Mouse (Mus musculus): Measurements from ENCODE around the gene Frmpd4. TPM values are rescaled to one million over a fixed set of nuclear protein-coding genes. Genes with fewer than 3 reads are reported as not detected.

Frmpd4 gene
- polyA plus RNA-seq, 1 experiment from 2014 or later, result not detected

DNA sequence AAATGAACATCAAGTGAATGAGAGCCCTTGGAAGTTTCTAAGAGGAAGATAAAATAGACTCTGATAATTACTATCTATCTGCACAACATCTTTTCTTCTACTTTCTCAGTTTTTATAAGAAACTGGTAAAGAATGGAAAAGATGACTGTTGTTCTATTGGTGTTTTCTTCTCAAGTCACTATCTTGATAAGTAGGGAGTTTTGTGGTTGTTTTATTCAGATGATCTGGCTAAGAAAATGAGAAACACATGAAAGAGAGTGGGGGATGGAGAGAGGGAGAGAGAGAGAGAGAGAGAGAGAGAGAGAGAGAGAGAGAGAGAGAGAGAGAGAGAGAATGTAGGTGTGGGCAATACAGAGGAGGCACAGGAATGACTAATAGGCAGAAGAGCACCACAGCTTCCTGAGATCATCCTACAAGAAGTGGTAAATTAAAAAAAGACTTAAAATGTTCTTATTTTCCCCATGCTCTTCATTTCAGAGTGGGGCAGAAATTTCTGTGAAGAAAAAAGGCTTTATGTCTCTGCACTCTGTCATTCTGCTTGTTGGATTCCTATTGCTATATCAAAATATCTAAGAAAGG lies 979.3 kb downstream of the Frmpd4 start:
- H3K27ac ChIP-seq (ENCODE audit: low read length), result no peak overlapping the region
- H3K9ac ChIP-seq (ENCODE audit: low read length), result no peak overlapping the region
- H3K9me3 ChIP-seq (replicated peaks; ENCODE audit: control insufficient read depth, low read length), result no peaks in the 10 kb centered on the region
- H3K27me3 ChIP-seq (ENCODE audit: control insufficient read depth, insufficient read depth, low read length), result no peaks in the 10 kb centered on the region
- no peak for ATAC-seq (replicated peaks; ENCODE audit: extremely low read depth, insufficient read depth, low FRiP score)
- H3K4me3 ChIP-seq (ENCODE audit: low read length), result no peak overlapping the region
- H3K4me1 ChIP-seq (ENCODE audit: control insufficient read depth, insufficient read depth, low read length), result no peaks in the 10 kb centered on the region
- no peak overlapping the region for H3K4me2 ChIP-seq (ENCODE audit: low read depth, low read length)
- no peaks in the 10 kb centered on the region for H3K36me3 ChIP-seq (ENCODE audit: control insufficient read depth, insufficient read depth)

- Histone ChIP-seq H3K9ac (ENCODE audit: low read length) (no peak overlapping the region), H3K36me3 (ENCODE audit: control insufficient read depth, insufficient read depth) (no peaks in the 10 kb centered on the region), H3K27ac (ENCODE audit: low read length) (no peak overlapping the region), H3K4me3 (ENCODE audit: low read length) (no peak overlapping the region), H3K4me2 (ENCODE audit: low read depth, low read length) (no peak overlapping the region), H3K27me3 (ENCODE audit: control insufficient read depth, insufficient read depth, low read length) (no peaks in the 10 kb centered on the region), H3K9me3 (replicated peaks; ENCODE audit: control insufficient read depth, low read length) (no peaks in the 10 kb centered on the region), H3K4me1 (ENCODE audit: control insufficient read depth, insufficient read depth, low read length) (no peaks in the 10 kb centered on the region)
- ATAC-seq (replicated peaks; ENCODE audit: extremely low read depth, insufficient read depth, low FRiP score), result no peak
- WGBS, result 75% methylated on average over 3 of the region's 3 CpGs
Measured at GRCm38 (mm10) chrX:167552827-167553226, 1024.2 kb downstream of the Frmpd4 start.

DNA sequence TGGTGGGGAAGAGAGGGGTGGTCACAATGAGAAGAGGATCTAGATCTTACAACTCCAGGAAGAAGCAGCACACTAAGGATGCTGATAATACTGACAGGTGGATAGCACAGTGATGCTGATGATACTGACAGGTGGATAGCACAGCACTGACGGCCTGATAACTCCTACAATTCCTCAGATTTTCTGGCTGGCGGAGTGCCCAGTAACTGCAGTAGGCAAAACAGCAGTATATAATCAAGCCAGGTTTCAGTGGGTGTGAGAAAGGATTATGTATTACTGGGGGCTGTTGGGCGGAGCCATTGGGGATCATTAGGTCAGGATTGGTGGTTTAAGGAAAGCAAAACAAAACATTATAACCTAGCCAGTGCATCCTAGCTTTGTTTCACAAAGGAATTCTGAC lies 1053.9 kb downstream of the Frmpd4 start:
- H3K27me3 ChIP-seq (ENCODE audit: control insufficient read depth, insufficient read depth, low read length), result no peaks in the 10 kb centered on the region
- no peak overlapping the region for H3K4me3 ChIP-seq (ENCODE audit: low read length)
- H3K36me3 ChIP-seq (ENCODE audit: control insufficient read depth, insufficient read depth), result no peaks in the 10 kb centered on the region
- ATAC-seq (replicated peaks; ENCODE audit: extremely low read depth, insufficient read depth, low FRiP score), result no peak
- H3K4me2 ChIP-seq (ENCODE audit: low read depth, low read length), result no peak overlapping the region
- 64% methylated on average over 3 of the region's 3 CpGs for WGBS
- H3K9ac ChIP-seq (ENCODE audit: low read length), result no peak overlapping the region
- no peak overlapping the region for H3K27ac ChIP-seq (ENCODE audit: low read length)
- H3K9me3 ChIP-seq (replicated peaks; ENCODE audit: control insufficient read depth, low read length), result no peaks in the 10 kb centered on the region
- no peaks in the 10 kb centered on the region for H3K4me1 ChIP-seq (ENCODE audit: control insufficient read depth, insufficient read depth, low read length)

DNA sequence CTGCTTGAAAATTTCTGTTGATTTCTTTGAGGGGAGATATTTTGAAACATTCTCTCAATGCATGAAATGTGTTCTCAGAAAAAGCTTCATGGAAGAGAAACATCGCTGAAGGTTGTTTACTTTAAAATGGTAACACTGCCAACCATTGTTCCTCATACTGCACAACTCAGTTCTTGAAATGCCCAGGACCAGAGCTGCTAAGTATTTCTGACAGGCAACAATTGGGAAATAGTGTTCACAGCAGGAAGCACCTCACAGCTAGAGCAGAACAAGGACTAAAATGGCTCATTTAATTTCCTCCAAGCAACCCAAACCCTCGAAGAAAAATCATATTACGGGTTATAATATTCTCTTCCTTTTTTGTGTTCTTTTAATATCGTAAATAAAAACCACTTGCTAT lies 1054.5 kb downstream of the Frmpd4 start:
- Histone ChIP-seq H3K36me3 (ENCODE audit: control insufficient read depth, insufficient read depth) (no peaks in the 10 kb centered on the region), H3K27me3 (ENCODE audit: control insufficient read depth, insufficient read depth, low read length) (no peaks in the 10 kb centered on the region), H3K9me3 (replicated peaks; ENCODE audit: control insufficient read depth, low read length) (no peaks in the 10 kb centered on the region), H3K9ac (ENCODE audit: low read length) (no peak overlapping the region), H3K27ac (ENCODE audit: low read length) (no peak overlapping the region), H3K4me2 (ENCODE audit: low read depth, low read length) (no peak overlapping the region), H3K4me1 (ENCODE audit: control insufficient read depth, insufficient read depth, low read length) (no peaks in the 10 kb centered on the region), H3K4me3 (ENCODE audit: low read length) (no peak overlapping the region)
- WGBS, result 70% methylated on average over 4 of the region's 4 CpGs
- ATAC-seq (replicated peaks; ENCODE audit: extremely low read depth, insufficient read depth, low FRiP score), result no peak

GRCm38 (mm10) chrX:167518440-167518839 lies 1058.6 kb downstream of the Frmpd4 start:
- ATAC-seq (replicated peaks; ENCODE audit: extremely low read depth, insufficient read depth, low FRiP score), result no peak
- Histone ChIP-seq H3K36me3 (ENCODE audit: control insufficient read depth, insufficient read depth) (no peaks in the 10 kb centered on the region), H3K9me3 (replicated peaks; ENCODE audit: control insufficient read depth, low read length) (no peaks in the 10 kb centered on the region), H3K4me1 (ENCODE audit: control insufficient read depth, insufficient read depth, low read length) (no peaks in the 10 kb centered on the region), H3K4me2 (ENCODE audit: low read depth, low read length) (no peak overlapping the region), H3K4me3 (ENCODE audit: low read length) (no peak overlapping the region), H3K27ac (ENCODE audit: low read length) (no peak overlapping the region), H3K9ac (ENCODE audit: low read length) (no peak overlapping the region), H3K27me3 (ENCODE audit: control insufficient read depth, insufficient read depth, low read length) (no peaks in the 10 kb centered on the region)
- 79% methylated on average over 2 of the region's 2 CpGs for WGBS

- Histone ChIP-seq H3K4me2 (ENCODE audit: low read depth, low read length) (no peak overlapping the region), H3K9ac (ENCODE audit: low read length) (no peak overlapping the region), H3K36me3 (ENCODE audit: control insufficient read depth, insufficient read depth) (no peaks in the 10 kb centered on the region), H3K4me1 (ENCODE audit: control insufficient read depth, insufficient read depth, low read length) (no peaks in the 10 kb centered on the region), H3K9me3 (replicated peaks; ENCODE audit: control insufficient read depth, low read length) (no peaks in the 10 kb centered on the region), H3K27ac (ENCODE audit: low read length) (no peak overlapping the region), H3K4me3 (ENCODE audit: low read length) (no peak overlapping the region), H3K27me3 (ENCODE audit: control insufficient read depth, insufficient read depth, low read length) (no peaks in the 10 kb centered on the region)
- 22% methylated on average over 11 of the region's 11 CpGs for WGBS
- no peak for ATAC-seq (replicated peaks; ENCODE audit: extremely low read depth, insufficient read depth, low FRiP score)
Measured at GRCm38 (mm10) chrX:167497780-167498179, 1079.3 kb downstream of the Frmpd4 start.

DNA sequence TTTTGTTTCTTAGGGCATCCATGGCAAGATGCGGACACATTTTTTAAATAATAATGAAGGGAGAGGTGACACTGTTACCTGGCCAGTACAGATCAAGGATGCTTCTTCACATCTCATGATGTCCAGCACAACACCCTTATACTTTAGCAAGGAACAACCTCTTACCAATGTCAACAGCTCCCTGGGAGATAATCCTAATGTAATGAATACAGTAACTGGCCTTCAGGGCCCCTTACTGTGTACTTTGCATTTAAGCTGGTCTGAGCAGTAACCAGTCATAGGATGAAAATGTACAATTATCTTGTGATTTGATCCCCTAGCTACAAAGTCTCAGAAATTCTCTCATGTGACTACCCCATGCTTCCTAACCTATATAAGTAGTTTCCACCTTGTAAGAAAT lies 1084.8 kb downstream of the Frmpd4 start:
- WGBS, result 84% methylated on average over 1 of the region's 1 CpGs
- Histone ChIP-seq H3K4me3 (ENCODE audit: low read length) (no peak overlapping the region), H3K9ac (ENCODE audit: low read length) (no peak overlapping the region)

DNA sequence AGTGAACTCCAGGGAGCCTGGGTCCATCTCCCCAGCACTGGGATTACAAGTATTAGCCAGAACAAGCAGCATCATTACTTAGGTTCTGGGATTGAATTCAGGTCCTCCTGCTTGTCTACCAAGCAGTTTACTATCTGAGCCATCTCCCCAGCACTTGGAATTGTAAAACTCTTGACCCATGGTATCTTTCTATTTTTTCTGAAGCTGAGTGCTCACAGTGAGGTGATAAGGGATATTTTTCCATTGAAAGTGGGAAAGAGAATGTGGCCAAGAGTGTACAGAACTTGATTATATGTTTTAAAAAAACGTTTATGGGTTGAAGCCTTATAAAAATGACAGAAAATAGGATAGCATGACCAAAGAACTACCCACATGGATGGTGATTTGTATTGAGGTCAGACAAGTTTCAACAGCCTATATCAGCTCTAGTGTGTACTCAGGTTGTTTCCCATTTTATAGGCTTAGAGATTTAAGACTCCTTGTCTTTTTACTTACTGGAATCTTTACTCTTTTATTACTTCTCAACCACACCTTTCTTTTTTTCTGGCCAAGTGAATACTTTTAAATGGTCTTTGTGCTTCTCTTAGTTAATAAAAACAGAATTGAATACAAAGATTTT lies 1085.3 kb downstream of the Frmpd4 start:
- ATAC-seq (replicated peaks; ENCODE audit: extremely low read depth, insufficient read depth, low FRiP score), result no peak
- Histone ChIP-seq H3K4me1 (ENCODE audit: control insufficient read depth, insufficient read depth, low read length) (no peaks in the 10 kb centered on the region), H3K4me2 (ENCODE audit: low read depth, low read length) (no peak overlapping the region), H3K9ac (ENCODE audit: low read length) (no peak overlapping the region), H3K9me3 (replicated peaks; ENCODE audit: control insufficient read depth, low read length) (no peaks in the 10 kb centered on the region), H3K4me3 (ENCODE audit: low read length) (no peak overlapping the region), H3K27me3 (ENCODE audit: control insufficient read depth, insufficient read depth, low read length) (no peaks in the 10 kb centered on the region), H3K27ac (ENCODE audit: low read length) (no peak overlapping the region), H3K36me3 (ENCODE audit: control insufficient read depth, insufficient read depth) (no peaks in the 10 kb centered on the region)
- 31% methylated on average over 1 of the region's 1 CpGs for WGBS

More for the DNA sequence above, 1084.8 kb downstream of the Frmpd4 start:
- no peaks in the 10 kb centered on the region for H3K27me3 ChIP-seq (ENCODE audit: control insufficient read depth, insufficient read depth, low read length)
- no peaks in the 10 kb centered on the region for H3K36me3 ChIP-seq (ENCODE audit: control insufficient read depth, insufficient read depth)
- no peak overlapping the region for H3K27ac ChIP-seq (ENCODE audit: low read length)
- no peak for ATAC-seq (replicated peaks; ENCODE audit: extremely low read depth, insufficient read depth, low FRiP score)
- H3K9me3 ChIP-seq (replicated peaks; ENCODE audit: control insufficient read depth, low read length), result no peaks in the 10 kb centered on the region
- no peaks in the 10 kb centered on the region for H3K4me1 ChIP-seq (ENCODE audit: control insufficient read depth, insufficient read depth, low read length)
- no peak overlapping the region for H3K4me2 ChIP-seq (ENCODE audit: low read depth, low read length)

DNA sequence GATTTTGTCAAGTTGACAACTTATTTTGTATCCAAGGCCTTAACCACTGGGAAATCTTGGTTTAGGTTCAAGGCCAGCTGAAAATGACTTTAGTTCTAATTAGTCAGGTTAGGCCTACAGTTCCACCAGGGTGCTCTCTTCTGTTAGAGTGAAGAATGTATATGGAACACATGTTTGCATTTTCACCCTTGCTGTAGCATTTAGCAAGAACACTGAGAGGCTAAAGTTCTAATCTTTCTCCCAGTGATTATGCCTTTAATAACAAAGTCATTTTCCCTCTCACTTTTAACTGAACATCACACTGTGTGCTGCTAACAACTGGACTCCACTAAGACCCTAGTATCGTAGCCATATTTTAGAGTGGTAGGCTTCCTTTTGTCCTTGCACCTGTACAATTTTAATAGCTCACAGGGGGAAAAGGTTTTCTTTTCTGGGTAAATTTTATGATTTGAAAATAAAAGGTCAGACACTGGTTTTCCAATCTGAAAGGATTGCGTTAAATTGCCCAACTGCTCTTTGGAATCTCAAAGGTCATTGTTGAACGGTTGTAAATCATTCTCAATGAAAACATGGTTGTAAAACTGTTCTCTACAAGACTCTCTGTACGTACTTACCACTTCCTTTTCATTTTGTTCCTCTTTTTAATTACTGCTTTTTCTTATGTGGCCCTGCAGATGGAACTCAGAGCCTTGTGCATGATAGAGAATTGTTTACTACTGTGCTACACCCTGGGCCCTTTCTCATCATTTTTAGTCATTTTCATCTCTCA lies 1093.4 kb downstream of the Frmpd4 start:
- H3K27ac ChIP-seq (ENCODE audit: low read length), result no peak overlapping the region
- ATAC-seq (replicated peaks; ENCODE audit: extremely low read depth, insufficient read depth, low FRiP score), result no peak
- H3K4me3 ChIP-seq (ENCODE audit: low read length), result no peak overlapping the region
- H3K4me1 ChIP-seq (ENCODE audit: control insufficient read depth, insufficient read depth, low read length), result no peaks in the 10 kb centered on the region
- H3K9me3 ChIP-seq (replicated peaks; ENCODE audit: control insufficient read depth, low read length), result no peaks in the 10 kb centered on the region
- 72% methylated on average over 4 of the region's 4 CpGs for WGBS
- no peak overlapping the region for H3K4me2 ChIP-seq (ENCODE audit: low read depth, low read length)
- H3K36me3 ChIP-seq (ENCODE audit: control insufficient read depth, insufficient read depth), result no peaks in the 10 kb centered on the region
- no peak overlapping the region for H3K9ac ChIP-seq (ENCODE audit: low read length)
- H3K27me3 ChIP-seq (ENCODE audit: control insufficient read depth, insufficient read depth, low read length), result no peaks in the 10 kb centered on the region
